Mouse (Mus musculus) monocyte, adult 59 days (primary cell): Measurements from ENCODE around the gene Vrk2. TPM values are rescaled to one million over a fixed set of nuclear protein-coding genes. Genes with fewer than 3 reads are reported as not detected.

Experiments used
- total RNA-seq, 2 experiments: library from RNA; stranded (reverse); gene quantifications; one replicate each; pipeline ENCODE4 v1.2.4; 2023

Vrk2 gene
- 10 to 100 TPM; 62.2 to 86.4 TPM for total RNA-seq

GRCm38 (mm10) chr11:26593061-26594059 lies at the start of gene Vrk2, which contains the start of gene Gm6899:
Vrk2 (minus strand) TSS chr11:26593999.
Gm6899 (plus strand) TSS chr11:26593241.

Other genes starting within 250 kb of the Vrk2 start
- gene Fancl, start 207.9 kb downstream of the Vrk2 start, total RNA-seq = 10 to 100 TPM; 14.5 to 17.0 TPM
- not detected for gene Gm6899, start 758 bp downstream of the Vrk2 start, total RNA-seq